Mouse (Mus musculus): Measurements from ENCODE around the gene Gpatch3.

- no peak for TF ChIP-seq CTCF (IDR thresholded peaks at IDR 0.05; ENCODE audit: low read depth)
- no peak for TF ChIP-seq EP300 (IDR thresholded peaks at IDR 0.05; ENCODE audit: low read depth)
These were observed 56.7 kb downstream of the Gpatch3 start for GRCm38 (mm10) chr4:133631071-133631768.
